Mouse (Mus musculus): ENCODE measurements around the gene Mast4.

DNA sequence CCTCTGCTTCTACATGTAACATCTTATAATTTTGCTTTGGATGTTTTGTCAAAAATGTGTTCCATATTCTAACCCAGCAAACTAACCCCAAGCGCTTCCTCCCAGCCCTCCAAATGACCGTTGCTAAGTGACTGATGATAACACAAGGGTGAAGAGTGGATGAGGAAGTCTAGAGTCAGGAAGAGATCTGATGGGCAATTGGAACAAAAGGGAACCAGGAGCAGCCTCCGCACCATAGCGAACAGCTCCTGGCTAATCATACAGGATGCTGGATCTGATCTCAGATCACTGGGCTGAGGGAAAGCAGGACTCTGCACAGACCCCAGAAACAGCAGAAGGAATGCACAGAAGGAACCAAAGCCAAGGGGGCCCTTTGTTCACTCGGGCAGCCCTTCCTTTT is 190.0 kb downstream of the Mast4 start:
- TF ChIP-seq CTCF (IDR thresholded peaks at IDR 0.05; ENCODE audit: control insufficient read depth, insufficient read depth, insufficient read length) (no peak), MYOG (IDR thresholded peaks at IDR 0.05; ENCODE audit: control insufficient read depth, extremely low read depth, insufficient read length) (no peak)

Data from C2C12 (cell line).